Mouse (Mus musculus): ENCODE measurements at regions not wholly inside any gene's neighbourhood (a gene's known extent, or its start where the extent isn't known, plus 50 kb on each side); places are given as distances from the start of the nearest gene placed in this dataset.
A peak's percentile ranks its signal among the peaks of the same experiment; 100 is the strongest.

DNA sequence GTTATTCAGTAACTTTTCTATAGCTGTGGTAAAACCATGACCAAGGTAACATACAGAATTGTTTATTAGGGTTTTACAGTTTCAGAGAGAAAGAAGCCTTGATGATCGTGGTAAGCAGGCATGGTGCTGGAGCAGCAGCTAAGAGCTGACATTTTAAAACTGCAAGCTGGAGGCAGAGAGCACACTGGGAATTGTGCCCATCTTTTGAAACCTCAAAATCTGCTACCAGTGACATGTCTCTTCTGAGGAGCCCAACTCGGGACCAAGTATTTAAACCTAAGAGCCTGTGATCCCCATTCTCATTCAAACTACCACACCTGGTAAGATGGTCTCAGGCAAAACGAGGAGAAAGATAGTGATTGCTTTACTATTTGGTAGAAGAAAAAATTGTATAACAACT lies 125.6 kb upstream of the Arpp21 start:
- Histone ChIP-seq H3K27me3 (replicated peaks; ENCODE audit: control insufficient read depth, insufficient read depth, low read length) (no peaks in the 10 kb centered on the region), H3K27ac (ENCODE audit: low read depth, low read length) (no peak overlapping the region), H3K4me3 (ENCODE audit: low read length) (no peak overlapping the region), H3K4me1 (ENCODE audit: control insufficient read depth, insufficient read depth, low read depth, low read length) (peaks cover 2% of the 10 kb centered on the region; the same call in 1 of the 2 replicates), H3K36me3 (ENCODE audit: control insufficient read depth, insufficient read depth, low read length) (no peaks in the 10 kb centered on the region), H3K9me3 (ENCODE audit: control insufficient read depth, low read length) (no peaks in the 10 kb centered on the region), H3K9ac (ENCODE audit: low read depth, low read length) (no peak overlapping the region), H3K4me2 (ENCODE audit: low read length) (no peak overlapping the region)
- no peak for ATAC-seq
- 85% methylated on average over 3 of the region's 3 CpGs for WGBS

DNA sequence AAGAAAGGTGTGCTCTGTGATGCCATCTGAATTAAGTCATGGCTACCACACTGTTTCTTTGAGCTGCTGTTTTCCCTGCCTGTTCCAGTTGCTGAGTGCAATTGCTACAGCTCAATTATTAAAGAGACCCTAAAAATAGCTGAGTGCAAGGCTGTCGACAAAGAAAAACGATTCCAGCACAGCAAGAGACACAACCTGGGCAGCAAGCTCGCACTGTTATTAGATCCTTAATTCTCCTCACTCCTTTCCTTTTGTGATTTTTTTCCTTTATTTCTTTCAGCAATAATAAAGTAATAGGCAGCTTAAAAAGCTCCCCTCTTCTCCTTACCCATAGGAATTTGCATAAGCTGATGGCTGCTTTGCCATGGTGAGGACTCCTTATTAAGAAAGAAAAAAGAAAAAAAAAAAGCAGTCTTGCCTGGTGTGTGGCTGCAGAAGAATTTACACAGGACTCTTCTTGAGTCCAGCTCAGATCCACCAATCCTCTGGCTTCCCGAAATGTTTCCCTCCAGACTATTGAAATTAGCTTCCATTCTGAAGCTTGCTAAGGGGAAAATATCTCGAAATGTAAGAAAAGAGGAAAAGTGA lies 123.1 kb upstream of the Arpp21 start:
- peak overlapping the region; percentile 52 for H3K27ac ChIP-seq (ENCODE audit: low read depth, low read length)
- 33% methylated on average over 5 of the region's 5 CpGs for WGBS
- no peaks in the 10 kb centered on the region for H3K36me3 ChIP-seq (ENCODE audit: control insufficient read depth, insufficient read depth, low read length)
- H3K27me3 ChIP-seq (replicated peaks; ENCODE audit: control insufficient read depth, insufficient read depth, low read length): no peaks in the 10 kb centered on the region
- no peak for ATAC-seq
- H3K4me3 ChIP-seq (ENCODE audit: low read length): no peak overlapping the region
- no peak overlapping the region for H3K4me2 ChIP-seq (ENCODE audit: low read length)
- no peak overlapping the region for H3K9ac ChIP-seq (ENCODE audit: low read depth, low read length)
- H3K4me1 ChIP-seq (ENCODE audit: control insufficient read depth, insufficient read depth, low read depth, low read length): peaks cover 2% of the 10 kb centered on the region; the same call in 1 of the 2 replicates
- H3K9me3 ChIP-seq (ENCODE audit: control insufficient read depth, low read length): no peaks in the 10 kb centered on the region

DNA sequence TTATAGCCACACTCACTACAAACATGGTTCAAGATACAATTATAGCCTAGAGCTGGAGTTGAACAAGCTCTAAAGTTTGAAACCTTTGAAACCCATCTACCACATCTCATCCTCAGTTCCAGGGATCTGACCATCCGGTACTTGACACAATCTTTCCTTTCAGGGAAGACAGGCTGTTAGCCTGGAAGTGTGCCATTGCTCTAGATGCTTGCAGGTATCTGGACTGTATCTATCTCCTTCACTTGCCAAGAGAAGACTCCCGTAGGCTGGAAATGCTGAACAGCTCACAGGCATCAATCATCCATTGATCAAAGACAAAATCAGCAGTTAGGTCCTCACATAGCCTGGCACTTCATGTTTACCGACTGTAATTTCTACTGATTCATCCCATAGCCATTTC lies 117.5 kb upstream of the Arpp21 start:
- no peak overlapping the region for H3K27ac ChIP-seq (ENCODE audit: low read depth, low read length)
- H3K27me3 ChIP-seq (replicated peaks; ENCODE audit: control insufficient read depth, insufficient read depth, low read length): no peaks in the 10 kb centered on the region
- no peaks in the 10 kb centered on the region for H3K36me3 ChIP-seq (ENCODE audit: control insufficient read depth, insufficient read depth, low read length)
- no peaks in the 10 kb centered on the region for H3K4me1 ChIP-seq (ENCODE audit: control insufficient read depth, insufficient read depth, low read depth, low read length)
- no peak overlapping the region for H3K4me2 ChIP-seq (ENCODE audit: low read length)
- H3K9me3 ChIP-seq (ENCODE audit: control insufficient read depth, low read length): no peaks in the 10 kb centered on the region
- no peak overlapping the region for H3K4me3 ChIP-seq (ENCODE audit: low read length)
- WGBS: 81% methylated on average over 3 of the region's 3 CpGs
- ATAC-seq: no peak
- no peak overlapping the region for H3K9ac ChIP-seq (ENCODE audit: low read depth, low read length)

DNA sequence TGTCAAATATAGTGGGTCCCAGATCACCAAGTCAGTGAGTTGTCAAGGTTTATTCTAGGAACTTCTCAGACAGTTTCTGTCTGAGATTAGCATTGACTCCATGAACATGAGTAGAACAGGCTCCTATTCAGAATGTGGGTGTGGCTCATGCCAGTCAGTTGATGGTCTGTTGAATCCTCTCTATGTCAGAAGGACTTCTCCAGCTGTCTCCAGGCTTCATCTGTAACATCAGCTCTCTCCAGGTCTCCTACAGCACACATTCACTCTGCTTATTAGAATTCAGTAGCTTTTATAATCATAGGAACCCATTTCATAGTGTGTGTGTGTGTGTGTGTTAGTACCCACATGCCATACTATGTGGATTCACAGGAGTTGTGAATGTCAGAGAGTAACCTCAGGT lies 113.2 kb upstream of the Arpp21 start:
- Histone ChIP-seq H3K4me1 (ENCODE audit: control insufficient read depth, insufficient read depth, low read depth, low read length) (no peaks in the 10 kb centered on the region), H3K27me3 (replicated peaks; ENCODE audit: control insufficient read depth, insufficient read depth, low read length) (no peaks in the 10 kb centered on the region), H3K9me3 (ENCODE audit: control insufficient read depth, low read length) (no peaks in the 10 kb centered on the region), H3K9ac (ENCODE audit: low read depth, low read length) (no peak overlapping the region), H3K36me3 (ENCODE audit: control insufficient read depth, insufficient read depth, low read length) (no peaks in the 10 kb centered on the region), H3K4me2 (ENCODE audit: low read length) (no peak overlapping the region), H3K4me3 (ENCODE audit: low read length) (no peak overlapping the region), H3K27ac (ENCODE audit: low read depth, low read length) (no peak overlapping the region)
- no peak for ATAC-seq

DNA sequence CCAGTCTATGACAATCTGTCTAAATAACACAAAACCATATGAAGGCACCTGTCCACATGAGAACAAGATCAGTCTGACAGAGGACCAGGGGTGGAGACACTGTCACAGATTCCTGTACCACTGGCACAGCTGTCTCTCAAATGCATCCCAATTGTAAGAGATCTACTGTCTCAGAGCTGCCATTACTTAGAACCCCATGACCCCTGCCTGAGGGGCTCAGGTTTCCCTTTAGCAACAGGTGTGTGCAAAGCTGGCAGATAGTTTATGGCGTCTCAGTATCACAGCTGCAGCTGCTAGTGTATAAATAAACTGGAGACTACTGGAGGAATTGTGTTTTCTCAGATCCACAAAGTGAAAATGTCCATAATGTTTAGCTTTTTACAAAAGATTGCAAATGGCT lies 109.1 kb upstream of the Arpp21 start:
- H3K36me3 ChIP-seq (ENCODE audit: control insufficient read depth, insufficient read depth, low read length): no peaks in the 10 kb centered on the region
- H3K9ac ChIP-seq (ENCODE audit: low read depth, low read length): no peak overlapping the region
- no peak overlapping the region for H3K4me2 ChIP-seq (ENCODE audit: low read length)
- no peak for ATAC-seq
- no peak overlapping the region for H3K4me3 ChIP-seq (ENCODE audit: low read length)
- H3K9me3 ChIP-seq (ENCODE audit: control insufficient read depth, low read length): no peaks in the 10 kb centered on the region; the same call in 1 of the 2 replicates
- no peaks in the 10 kb centered on the region for H3K4me1 ChIP-seq (ENCODE audit: control insufficient read depth, insufficient read depth, low read depth, low read length)
- H3K27ac ChIP-seq (ENCODE audit: low read depth, low read length): no peak overlapping the region
- 69% methylated on average over 1 of the region's 1 CpGs for WGBS
- no peaks in the 10 kb centered on the region for H3K27me3 ChIP-seq (replicated peaks; ENCODE audit: control insufficient read depth, insufficient read depth, low read length)

DNA sequence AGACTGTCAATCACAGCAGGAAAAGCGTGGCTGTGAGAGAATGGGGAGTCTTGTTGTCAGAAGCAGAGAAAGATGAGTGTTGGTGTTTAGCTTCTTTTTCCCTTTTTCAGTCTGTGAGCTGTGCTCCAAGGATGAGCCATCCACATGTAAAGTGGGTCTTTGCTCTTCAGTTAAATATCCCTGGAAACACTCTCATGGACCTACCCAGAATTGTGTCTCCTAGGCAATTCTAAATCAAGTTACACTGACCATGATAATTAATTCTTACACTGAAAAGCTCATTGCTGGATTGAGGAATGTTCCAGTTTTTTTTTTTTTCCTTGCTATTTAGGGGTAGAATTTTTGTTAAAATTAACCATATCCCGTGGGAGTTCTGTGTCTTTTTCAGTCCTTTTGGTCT lies 104.6 kb upstream of the Arpp21 start:
- Histone ChIP-seq H3K36me3 (ENCODE audit: control insufficient read depth, insufficient read depth, low read length) (no peaks in the 10 kb centered on the region), H3K27ac (ENCODE audit: low read depth, low read length) (no peak overlapping the region), H3K4me2 (ENCODE audit: low read length) (no peak overlapping the region), H3K9ac (ENCODE audit: low read depth, low read length) (no peak overlapping the region), H3K9me3 (ENCODE audit: control insufficient read depth, low read length) (no peaks in the 10 kb centered on the region; the same call in 1 of the 2 replicates), H3K27me3 (replicated peaks; ENCODE audit: control insufficient read depth, insufficient read depth, low read length) (no peaks in the 10 kb centered on the region), H3K4me1 (ENCODE audit: control insufficient read depth, insufficient read depth, low read depth, low read length) (no peaks in the 10 kb centered on the region), H3K4me3 (ENCODE audit: low read length) (no peak overlapping the region)
- 68% methylated on average over 2 of the region's 2 CpGs for WGBS
- no peak for ATAC-seq

DNA sequence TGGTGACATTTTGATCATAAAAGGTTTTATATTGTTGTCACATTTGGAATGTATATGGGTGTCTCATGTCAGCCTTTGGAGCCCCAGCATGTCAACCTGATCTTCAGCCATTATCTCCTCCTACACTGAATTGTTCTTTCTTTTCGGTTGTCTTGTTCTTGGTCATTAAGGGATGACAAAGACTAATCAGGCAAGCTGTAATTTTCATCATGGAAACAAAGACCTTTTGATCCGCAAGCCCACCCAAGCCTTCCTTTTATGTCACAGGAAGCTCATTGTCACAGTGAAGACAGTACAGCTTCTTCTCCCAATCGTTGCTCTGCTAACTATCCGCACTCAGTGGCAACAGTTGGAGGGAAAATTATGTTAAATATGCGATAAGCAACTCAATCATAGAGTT lies 84.3 kb upstream of the Arpp21 start:
- Histone ChIP-seq H3K4me2 (ENCODE audit: low read length) (no peak overlapping the region), H3K27ac (ENCODE audit: low read depth, low read length) (no peak overlapping the region), H3K4me3 (ENCODE audit: low read length) (no peak overlapping the region), H3K4me1 (ENCODE audit: control insufficient read depth, insufficient read depth, low read depth, low read length) (no peaks in the 10 kb centered on the region), H3K9me3 (ENCODE audit: control insufficient read depth, low read length) (no peaks in the 10 kb centered on the region), H3K27me3 (replicated peaks; ENCODE audit: control insufficient read depth, insufficient read depth, low read length) (no peaks in the 10 kb centered on the region), H3K9ac (ENCODE audit: low read depth, low read length) (no peak overlapping the region), H3K36me3 (ENCODE audit: control insufficient read depth, insufficient read depth, low read length) (no peaks in the 10 kb centered on the region)
- no peak for ATAC-seq
- WGBS: 55% methylated on average over 5 of the region's 5 CpGs

DNA sequence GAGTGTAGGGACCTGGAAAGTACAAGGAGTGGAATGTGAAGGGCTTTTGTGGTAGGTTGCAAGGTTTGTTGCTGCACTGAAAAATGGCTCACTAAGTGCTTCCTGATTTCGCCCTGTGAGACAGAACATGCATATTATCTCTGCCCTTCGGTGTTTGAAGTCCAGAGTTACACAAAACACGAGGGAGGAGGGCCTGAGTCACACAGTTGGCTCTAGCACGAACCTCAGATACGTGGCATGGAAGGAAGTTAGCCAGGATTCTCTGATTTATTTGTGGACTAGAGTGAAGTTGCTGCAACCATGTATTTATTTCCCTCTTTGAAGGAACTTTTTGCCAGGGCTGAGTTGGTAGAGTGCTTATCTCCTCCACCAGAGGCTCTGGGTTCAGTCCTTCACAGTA lies 73.2 kb upstream of the Arpp21 start:
- Histone ChIP-seq H3K4me3 (ENCODE audit: low read length) (no peak overlapping the region), H3K4me2 (ENCODE audit: low read length) (no peak overlapping the region), H3K36me3 (ENCODE audit: control insufficient read depth, insufficient read depth, low read length) (no peaks in the 10 kb centered on the region), H3K27me3 (replicated peaks; ENCODE audit: control insufficient read depth, insufficient read depth, low read length) (no peaks in the 10 kb centered on the region), H3K9me3 (ENCODE audit: control insufficient read depth, low read length) (no peaks in the 10 kb centered on the region), H3K27ac (ENCODE audit: low read depth, low read length) (no peak overlapping the region), H3K9ac (ENCODE audit: low read depth, low read length) (no peak overlapping the region), H3K4me1 (ENCODE audit: control insufficient read depth, insufficient read depth, low read depth, low read length) (no peaks in the 10 kb centered on the region)
- 79% methylated on average over 5 of the region's 5 CpGs for WGBS
- no peak for ATAC-seq

DNA sequence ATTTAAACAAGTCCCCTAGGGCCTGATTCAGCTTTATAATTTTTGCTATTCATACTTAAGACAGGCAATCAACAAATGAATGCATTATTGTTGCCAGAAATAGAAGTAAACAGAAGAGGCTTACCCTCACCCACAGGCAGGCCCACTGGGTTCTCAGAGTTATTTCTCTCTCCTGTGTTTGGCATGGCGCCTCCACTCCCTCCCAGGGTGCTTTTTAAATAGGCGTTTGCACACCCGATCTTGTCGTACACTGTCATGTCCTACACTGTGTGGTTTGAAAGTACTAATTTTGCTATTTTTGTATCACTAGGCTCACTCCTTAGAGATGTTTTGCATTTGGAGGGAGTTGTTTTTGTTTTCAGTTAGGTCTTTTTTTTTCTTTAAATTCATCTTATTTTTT lies 72.1 kb upstream of the Arpp21 start:
- Histone ChIP-seq H3K4me3 (ENCODE audit: low read length) (no peak overlapping the region), H3K4me2 (ENCODE audit: low read length) (no peak overlapping the region), H3K36me3 (ENCODE audit: control insufficient read depth, insufficient read depth, low read length) (no peaks in the 10 kb centered on the region), H3K27ac (ENCODE audit: low read depth, low read length) (no peak overlapping the region), H3K27me3 (replicated peaks; ENCODE audit: control insufficient read depth, insufficient read depth, low read length) (no peaks in the 10 kb centered on the region), H3K9ac (ENCODE audit: low read depth, low read length) (no peak overlapping the region), H3K4me1 (ENCODE audit: control insufficient read depth, insufficient read depth, low read depth, low read length) (no peaks in the 10 kb centered on the region), H3K9me3 (ENCODE audit: control insufficient read depth, low read length) (no peaks in the 10 kb centered on the region)
- no peak for ATAC-seq
- 62% methylated on average over 4 of the region's 4 CpGs for WGBS

DNA sequence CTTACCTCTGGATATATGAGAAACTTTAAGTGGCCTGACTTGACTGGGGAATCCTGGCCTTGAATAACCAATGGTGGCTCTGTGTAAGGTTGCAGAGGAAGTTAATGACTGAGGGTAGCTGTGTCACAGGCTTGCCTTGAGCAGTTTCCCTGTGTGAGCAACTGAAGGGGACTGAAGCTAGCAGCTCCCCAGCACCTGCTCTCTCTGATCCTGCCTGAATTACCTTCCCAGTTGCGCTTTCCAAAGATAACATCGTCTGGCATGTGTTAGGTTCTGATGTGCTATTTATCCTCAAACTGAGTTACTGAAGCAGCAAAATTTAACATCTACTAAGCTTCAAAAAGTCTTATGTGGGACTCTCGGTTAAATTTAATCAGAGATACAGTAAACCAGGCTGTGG lies 56.1 kb upstream of the Arpp21 start:
- Histone ChIP-seq H3K36me3 (ENCODE audit: control insufficient read depth, insufficient read depth, low read length) (no peaks in the 10 kb centered on the region), H3K27ac (ENCODE audit: low read depth, low read length) (no peak overlapping the region), H3K4me3 (ENCODE audit: low read length) (no peak overlapping the region), H3K27me3 (replicated peaks; ENCODE audit: control insufficient read depth, insufficient read depth, low read length) (no peaks in the 10 kb centered on the region), H3K9ac (ENCODE audit: low read depth, low read length) (no peak overlapping the region), H3K4me1 (ENCODE audit: control insufficient read depth, insufficient read depth, low read depth, low read length) (no peaks in the 10 kb centered on the region), H3K4me2 (ENCODE audit: low read length) (no peak overlapping the region), H3K9me3 (ENCODE audit: control insufficient read depth, low read length) (no peaks in the 10 kb centered on the region)
- ATAC-seq: no peak
- WGBS: 89% methylated on average over 3 of the region's 3 CpGs

Data from hindbrain, embryonic 16.5 days (tissue).